Mouse (Mus musculus): Measurements from ENCODE around the gene Papss2.
"Not testable (repeated sequence)": the region's sequence is repeated elsewhere in the genome, so short reads cannot be mapped to it uniquely, and the experiment has no call there.

Papss2 gene

GRCm38 (mm10) chr19:32638276-32638903, 42.8 kb downstream of the Papss2 start:
- no peak for DNase-seq (ENCODE audit: low spot score in 2 of 2)

GRCm38 (mm10) chr19:32641535-32641934, 45.9 kb downstream of the Papss2 start:
- no peak for DNase-seq (ENCODE audit: low spot score in 2 of 2)

- no peak for DNase-seq (ENCODE audit: low spot score in 2 of 2)
These were observed 46.4 kb downstream of the Papss2 start for GRCm38 (mm10) chr19:32641995-32642394.

- DNase-seq (ENCODE audit: low spot score in 2 of 2): no peak
These were observed 48.1 kb downstream of the Papss2 start for GRCm38 (mm10) chr19:32643642-32644041.

- no peak for DNase-seq (ENCODE audit: low spot score in 2 of 2)
These were observed 50.3 kb downstream of the Papss2 start for GRCm38 (mm10) chr19:32645939-32646338.

- no peak for DNase-seq (ENCODE audit: low spot score in 2 of 2)
These were observed 50.8 kb downstream of the Papss2 start for GRCm38 (mm10) chr19:32646382-32646781.

- no peak for DNase-seq (ENCODE audit: low spot score in 2 of 2)
These were observed 52.5 kb downstream of the Papss2 start for GRCm38 (mm10) chr19:32648019-32648571.

GRCm38 (mm10) chr19:32651046-32651445, 55.5 kb downstream of the Papss2 start:
- DNase-seq (ENCODE audit: low spot score in 2 of 2): no peak

GRCm38 (mm10) chr19:32653122-32653521, 57.5 kb downstream of the Papss2 start:
- no peak for DNase-seq (ENCODE audit: low spot score in 2 of 2)

- DNase-seq (ENCODE audit: low spot score in 2 of 2): no peak
These were observed 58.2 kb downstream of the Papss2 start for GRCm38 (mm10) chr19:32653630-32654362.

GRCm38 (mm10) chr19:32659346-32659745, 63.8 kb downstream of the Papss2 start:
- no peak for DNase-seq (ENCODE audit: low spot score in 2 of 2)

- no peak for DNase-seq (ENCODE audit: low spot score in 2 of 2)
These were observed 67.3 kb downstream of the Papss2 start for GRCm38 (mm10) chr19:32662936-32663335.

GRCm38 (mm10) chr19:32665243-32665642, 69.7 kb downstream of the Papss2 start:
- DNase-seq (ENCODE audit: low spot score in 2 of 2): no peak

- DNase-seq (ENCODE audit: low spot score in 2 of 2): not testable (repeated sequence)
These were observed 72.2 kb downstream of the Papss2 start for GRCm38 (mm10) chr19:32667830-32668229.

GRCm38 (mm10) chr19:32675766-32676165, 80.2 kb downstream of the Papss2 start:
- no peak for DNase-seq (ENCODE audit: low spot score in 2 of 2)

GRCm38 (mm10) chr19:32680894-32681293, 85.3 kb downstream of the Papss2 start:
- DNase-seq (ENCODE audit: low spot score in 2 of 2): no peak

GRCm38 (mm10) chr19:32683081-32683480, 87.5 kb downstream of the Papss2 start:
- DNase-seq (ENCODE audit: low spot score in 2 of 2): no peak

GRCm38 (mm10) chr19:32687721-32688120, 92.1 kb downstream of the Papss2 start:
- peak; percentile 38 for DNase-seq (ENCODE audit: low spot score in 2 of 2)

- DNase-seq (ENCODE audit: low spot score in 2 of 2): not testable (repeated sequence)
These were observed 92.6 kb downstream of the Papss2 start for GRCm38 (mm10) chr19:32688227-32688626.

GRCm38 (mm10) chr19:32689724-32690123, 94.1 kb downstream of the Papss2 start:
- DNase-seq (ENCODE audit: low spot score in 2 of 2): no peak

GRCm38 (mm10) chr19:32696674-32697073, 101.1 kb downstream of the Papss2 start:
- no peak for DNase-seq (ENCODE audit: low spot score in 2 of 2)

- no peak for DNase-seq (ENCODE audit: low spot score in 2 of 2)
These were observed 106.6 kb downstream of the Papss2 start for GRCm38 (mm10) chr19:32702191-32702590.

- DNase-seq (ENCODE audit: low spot score in 2 of 2): no peak
These were observed 113.4 kb downstream of the Papss2 start for GRCm38 (mm10) chr19:32708996-32709395.
